Mouse (Mus musculus) layer of hippocampus, adult 2 months (tissue): ENCODE results near the gene Psmb3. TPM values are rescaled to one million over a fixed set of nuclear protein-coding genes. Genes with fewer than 3 reads are reported as not detected.
A peak's percentile ranks its signal among the peaks of the same experiment; 100 is the strongest.
"Not testable (repeated sequence)": the region's sequence is repeated elsewhere in the genome, so short reads cannot be mapped to it uniquely, and the experiment has no call there.

ENCODE experiments used
- DNase-seq, 2 experiments: peaks; one replicate each; pipeline ENCODE4 v3.0.0; 2022; ENCODE audit warnings: low spot score in 2 of 2
- H3K27ac ChIP-seq: fragments of 200-600 bp; 2 replicates; pipeline ENCODE4 v1.8.1; 2022
- H3K4me3 ChIP-seq: fragments of 200-600 bp; 2 replicates; pipeline ENCODE4 v1.8.1; 2022; ENCODE audit warnings: mild to moderate bottlenecking
- CTCF ChIP-seq: fragments of 200-600 bp; conservative IDR thresholded peaks from 2 replicates; pipeline ENCODE4 v1.8.1; 2022; ENCODE audit warnings: antibody characterized with exemption, mild to moderate bottlenecking, moderate library complexity
- total RNA-seq, 2 experiments: library from RNA; stranded (reverse); gene quantifications; 2 replicates each; pipeline ENCODE4 v1.2.3; 2021

The Psmb3 gene
- total RNA-seq, 2 experiments from 2014 or later, result 128 to 133 TPM

DNA sequence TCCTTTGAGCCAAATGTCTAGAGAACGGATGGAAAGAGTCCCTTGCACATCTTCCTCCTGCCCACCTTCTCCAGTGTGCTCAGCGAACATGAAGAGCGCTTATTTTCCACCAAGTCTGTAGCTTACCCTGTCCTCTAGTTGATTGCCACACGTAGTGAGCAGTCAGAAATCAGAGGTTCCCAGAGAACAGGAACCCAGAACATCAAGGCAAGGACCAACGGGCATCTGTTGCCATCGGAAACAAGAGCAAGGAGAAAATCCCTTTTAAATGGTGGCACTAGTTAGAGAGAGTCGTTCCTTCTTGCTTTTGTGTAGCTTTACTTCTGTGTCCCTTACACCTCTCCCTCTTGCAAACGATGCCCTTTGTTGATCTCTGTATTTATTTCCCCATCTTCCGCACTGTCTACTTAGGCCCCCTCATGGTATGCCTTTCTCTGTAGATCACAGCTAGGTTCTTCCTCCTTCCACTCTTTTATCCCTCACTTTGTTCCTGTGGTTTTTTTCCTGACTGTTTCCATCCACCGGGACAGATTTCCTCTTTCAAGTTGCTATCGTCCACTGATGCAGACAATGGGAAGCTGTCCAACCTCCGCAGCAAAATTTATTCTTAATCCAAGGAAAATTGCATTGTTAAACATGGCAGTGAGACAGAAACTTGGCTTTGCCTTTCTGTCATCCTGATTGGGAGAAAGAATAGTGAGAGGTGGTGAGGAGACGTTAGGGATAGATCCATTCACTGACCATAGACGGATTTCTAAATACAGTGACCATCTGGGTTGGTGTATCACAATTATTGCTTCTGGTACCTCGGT is 1.4 kb upstream of the Psmb3 start:
- H3K4me3 ChIP-seq, result peak overlapping the region; percentile 97; the same call in 1 of the 2 replicates
- H3K27ac ChIP-seq, result peak overlapping the region; percentile 91; the same call in 1 of the 2 replicates
- DNase-seq, result no peak
- no peak for TF ChIP-seq CTCF

DNA sequence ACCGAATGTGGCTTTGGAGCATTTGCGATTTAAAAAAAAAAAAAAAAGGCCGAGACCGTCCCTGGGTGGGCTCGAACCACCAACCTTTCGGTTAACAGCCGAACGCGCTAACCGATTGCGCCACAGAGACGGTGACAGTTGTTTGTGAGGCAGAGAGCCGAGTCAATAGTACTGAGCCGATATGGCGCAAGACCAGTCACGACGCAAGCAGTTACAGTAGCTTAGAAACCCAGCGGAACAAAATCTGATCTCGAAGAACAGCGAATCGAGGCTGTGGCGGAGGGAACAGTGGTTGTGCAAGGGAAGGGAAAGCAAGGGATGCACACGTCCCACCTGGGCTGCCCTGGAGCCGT is 830 bp upstream of the Psmb3 start:
- peak overlapping the region; percentile 91 for H3K27ac ChIP-seq
- H3K4me3 ChIP-seq, result peak overlapping the region; percentile 97
- no peak for TF ChIP-seq CTCF
- DNase-seq, result peak; percentile 86 to 91

DNA sequence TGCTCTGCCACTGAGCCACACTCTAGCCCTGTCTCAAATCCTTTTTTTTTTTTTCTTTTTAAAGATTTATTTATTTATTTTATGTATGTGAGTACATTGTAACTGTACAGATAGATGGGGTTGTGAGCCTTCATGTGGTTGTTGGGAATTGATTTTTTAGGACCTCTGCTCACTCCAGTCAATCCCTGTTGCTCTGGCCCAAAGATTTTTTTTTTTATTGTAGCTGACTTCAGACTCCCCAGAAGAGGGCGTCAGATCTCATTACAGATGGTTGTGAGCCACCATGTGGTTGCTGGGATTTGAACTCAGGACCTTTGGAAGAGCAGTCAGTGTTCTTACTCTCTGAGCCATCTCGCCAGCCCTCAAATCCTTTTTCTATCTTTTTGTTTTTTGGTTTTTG is 6.9 kb downstream of the Psmb3 start:
- H3K27ac ChIP-seq, DNase-seq, H3K4me3 ChIP-seq: not testable (repeated sequence)

DNA sequence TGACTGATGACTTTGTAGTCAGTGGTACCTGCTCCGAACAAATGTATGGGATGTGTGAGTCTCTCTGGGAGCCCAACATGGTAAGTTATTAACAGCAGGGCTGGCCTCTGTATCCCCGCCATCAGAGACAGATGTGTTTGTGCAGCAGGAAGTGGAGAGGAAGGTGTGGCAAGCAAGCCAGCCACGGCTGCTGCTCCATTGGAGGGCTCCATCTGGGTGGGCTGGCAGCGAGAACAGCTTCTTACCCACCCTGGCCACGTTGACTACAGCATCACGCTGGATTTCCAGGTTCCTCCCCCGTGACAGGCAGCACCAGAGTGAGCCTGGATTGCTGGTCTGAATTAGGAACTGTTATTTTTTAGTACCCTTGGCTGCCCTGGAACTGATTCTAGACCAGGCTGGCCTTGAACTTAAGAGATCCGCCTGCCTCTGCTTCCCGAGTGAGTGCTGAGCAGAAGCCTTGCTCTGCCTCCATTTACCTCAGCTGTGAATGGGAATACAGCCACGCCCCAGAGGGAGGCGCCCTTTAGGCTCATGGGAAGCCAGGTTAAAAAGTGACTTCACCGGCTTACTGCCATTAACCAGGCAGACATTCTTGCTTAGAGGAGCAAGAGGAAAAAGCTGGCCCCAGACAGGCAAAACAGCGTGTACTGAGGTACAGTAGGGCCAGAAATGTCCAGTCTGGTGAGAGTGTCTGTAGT is 8.2 kb downstream of the Psmb3 start:
- Histone ChIP-seq H3K4me3 (no peak overlapping the region), H3K27ac (no peak overlapping the region)
- no peak for DNase-seq
- no peak for TF ChIP-seq CTCF

DNA sequence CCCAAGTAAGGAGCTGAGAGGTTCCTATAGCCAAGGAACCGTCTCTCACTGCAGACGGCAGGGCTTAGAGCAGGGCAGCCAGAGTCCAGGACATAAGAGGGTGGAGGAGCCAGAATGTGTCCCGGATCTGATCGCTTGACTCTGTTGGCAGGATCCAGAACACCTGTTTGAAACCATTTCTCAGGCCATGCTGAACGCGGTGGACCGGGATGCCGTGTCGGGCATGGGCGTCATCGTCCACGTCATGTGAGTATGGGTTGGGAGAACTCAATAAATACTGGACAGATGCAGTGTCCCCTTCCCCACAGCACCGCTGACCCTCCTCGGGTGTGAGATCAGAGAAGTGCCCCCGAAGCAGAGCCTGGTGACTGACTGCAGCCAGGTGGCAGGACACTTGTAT is 9.1 kb downstream of the Psmb3 start:
- Histone ChIP-seq H3K27ac (no peak overlapping the region), H3K4me3 (no peak overlapping the region)
- no peak for DNase-seq
- no peak for TF ChIP-seq CTCF

DNA sequence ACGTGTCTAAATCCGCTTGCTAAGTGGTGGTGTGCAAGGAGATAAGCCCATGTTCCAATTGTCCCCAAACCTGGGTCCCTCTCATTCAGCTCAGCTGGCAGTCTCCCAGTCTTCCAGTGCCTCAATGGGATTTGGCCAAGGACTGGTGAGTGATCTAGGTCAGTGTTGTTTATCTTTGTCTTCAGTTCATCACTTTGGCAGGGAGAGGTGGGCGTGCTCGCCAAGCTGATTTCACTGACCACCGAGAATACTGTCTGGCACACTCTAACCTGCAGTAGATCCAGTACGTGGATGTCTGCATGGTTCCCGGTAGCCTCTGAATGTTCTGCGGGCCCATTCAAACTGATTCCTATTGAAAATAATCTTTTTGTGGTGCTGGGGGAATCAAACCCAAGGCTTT is 10.7 kb downstream of the Psmb3 start:
- no peak for DNase-seq
- no peak for TF ChIP-seq CTCF
- Histone ChIP-seq H3K27ac (peak overlapping the region; percentile 43; the same call in 1 of the 2 replicates), H3K4me3 (no peak overlapping the region)

DNA sequence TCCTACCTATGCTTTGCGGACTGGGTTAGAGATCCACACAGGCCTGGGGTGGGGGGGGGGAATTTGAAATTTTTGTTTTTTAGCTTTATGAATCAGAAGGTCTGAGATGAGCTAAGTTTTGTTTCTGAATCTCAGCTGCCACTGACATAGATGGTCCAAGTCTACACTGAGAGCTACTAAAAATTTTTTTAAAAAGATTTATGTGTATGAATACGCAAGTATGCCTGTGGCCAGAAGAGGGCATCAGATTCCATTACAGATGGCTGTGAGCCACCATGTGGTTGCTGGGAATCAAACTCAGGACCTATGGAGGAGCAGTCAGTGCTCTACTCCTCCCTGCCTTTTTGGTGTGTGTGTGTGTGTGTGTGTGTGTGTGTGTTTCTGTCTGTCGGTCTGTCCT is 11.2 kb downstream of the Psmb3 start:
- no peak overlapping the region for H3K4me3 ChIP-seq
- TF ChIP-seq CTCF, result peak; percentile 55
- no peak overlapping the region for H3K27ac ChIP-seq
- no peak for DNase-seq

DNA sequence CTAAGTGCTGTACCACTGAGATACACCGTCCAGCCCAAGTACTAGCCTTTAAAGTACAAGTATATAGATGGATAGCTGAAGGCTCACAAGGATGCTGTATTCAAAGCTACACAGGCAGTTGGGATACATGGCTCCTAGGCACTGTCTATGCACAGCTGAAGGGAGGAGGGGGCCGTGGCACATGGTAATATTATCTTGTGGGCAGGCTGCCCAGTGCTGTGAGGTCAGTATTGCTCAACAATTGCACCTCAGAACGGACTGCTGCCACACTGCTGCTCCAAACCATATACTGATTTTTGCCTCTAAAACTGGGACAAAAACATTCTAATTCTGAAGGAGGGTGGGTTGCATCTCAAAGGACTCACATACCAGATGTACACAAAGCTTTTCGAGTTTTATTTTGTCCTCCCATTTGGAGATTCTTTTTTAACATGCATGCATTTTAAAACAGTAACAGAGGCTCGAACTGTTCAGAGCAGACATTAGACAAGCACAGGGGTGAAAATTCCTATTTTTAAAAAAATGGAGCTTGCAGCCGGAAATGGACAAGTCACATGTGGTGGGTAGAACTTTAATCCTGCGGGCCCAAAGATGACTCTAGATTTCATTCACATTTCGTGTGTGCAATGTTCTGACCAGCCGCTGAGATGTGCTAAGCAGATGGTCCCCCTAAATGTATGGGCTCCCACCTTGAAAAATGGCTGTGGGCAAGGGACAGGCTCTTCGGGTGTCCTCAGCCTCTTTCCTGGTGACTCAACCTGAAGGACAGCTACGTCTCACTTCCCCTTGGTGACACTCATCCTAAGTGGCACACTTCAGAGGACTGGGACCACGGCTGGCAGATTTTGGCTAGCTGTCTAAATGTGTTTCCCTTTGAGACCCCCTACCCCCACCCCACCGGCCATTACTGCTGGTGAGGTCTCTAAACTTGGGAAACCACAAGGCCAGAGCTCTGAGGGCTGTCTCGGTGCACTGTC is 11.9 kb downstream of the Psmb3 start:
- Histone ChIP-seq H3K27ac (peak overlapping the region; percentile 58; the same call in 1 of the 2 replicates), H3K4me3 (no peak overlapping the region)
- no peak for TF ChIP-seq CTCF
- no peak for DNase-seq

DNA sequence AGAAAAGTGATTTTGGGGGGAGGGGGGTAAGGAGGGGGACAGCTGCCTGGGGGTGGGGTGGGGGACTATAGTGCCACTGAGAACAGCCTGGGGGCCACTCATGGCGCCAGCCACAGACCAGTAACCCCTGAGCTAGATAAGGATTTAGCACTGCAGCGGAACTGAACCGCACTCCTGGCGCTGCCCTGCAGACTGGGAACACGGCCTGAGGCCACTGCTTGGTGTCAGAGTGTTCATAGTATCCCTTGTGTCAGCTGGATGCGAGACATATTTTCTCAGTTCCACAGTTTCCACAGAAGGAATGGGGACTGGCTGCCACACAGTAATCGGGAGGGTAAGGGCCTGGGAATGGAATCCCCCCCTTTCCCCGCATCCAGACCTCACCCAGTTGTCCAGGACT is 12.8 kb downstream of the Psmb3 start:
- no peak for DNase-seq
- Histone ChIP-seq H3K4me3 (no peak overlapping the region), H3K27ac (no peak overlapping the region)
- TF ChIP-seq CTCF, result no peak

DNA sequence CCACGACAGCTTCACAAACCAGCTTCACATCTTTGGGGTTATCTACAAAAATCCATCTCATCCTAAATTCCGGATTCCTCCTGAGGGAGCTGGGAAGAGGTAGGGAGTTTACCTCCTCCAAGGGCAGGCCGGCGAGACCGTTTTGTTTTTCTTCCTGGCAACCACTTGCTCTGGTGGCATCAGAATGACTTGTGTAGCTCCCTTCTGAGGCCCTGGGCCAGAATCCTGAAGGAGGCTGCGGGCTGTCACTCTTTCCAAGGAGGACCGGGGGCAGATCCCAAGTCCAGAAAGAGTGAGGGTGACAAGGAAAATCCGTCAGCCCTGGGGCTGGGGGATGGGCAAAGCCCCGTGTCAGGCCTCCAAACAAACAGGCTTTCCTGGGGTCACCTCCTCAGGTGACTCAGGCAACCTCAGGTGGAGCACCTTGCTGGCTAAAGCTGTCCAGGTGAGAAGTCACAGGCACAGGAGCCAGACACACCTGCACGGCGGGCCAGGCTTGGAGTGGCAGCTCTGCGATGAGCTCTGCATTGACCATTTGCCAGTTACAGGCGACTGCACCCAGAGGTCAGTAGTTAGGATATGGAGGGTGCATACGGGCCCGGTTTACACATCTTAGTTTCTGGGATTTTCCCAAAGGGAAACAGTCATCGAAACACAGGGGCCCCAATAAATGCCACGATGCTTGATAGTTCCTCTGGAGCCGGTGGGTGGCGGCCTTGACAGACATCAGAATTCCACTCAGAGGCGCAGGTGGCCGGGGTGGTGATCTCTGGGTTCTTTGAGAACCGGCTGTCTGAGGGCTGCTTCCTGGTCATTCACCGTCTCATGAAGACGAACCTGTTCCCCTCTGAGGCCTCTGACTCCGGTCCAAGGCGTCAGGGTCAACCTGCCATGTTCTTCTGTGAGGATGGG is 14.4 kb downstream of the Psmb3 start:
- TF ChIP-seq CTCF, result no peak
- no peak for DNase-seq
- Histone ChIP-seq H3K27ac (no peak overlapping the region), H3K4me3 (no peak overlapping the region)

DNA sequence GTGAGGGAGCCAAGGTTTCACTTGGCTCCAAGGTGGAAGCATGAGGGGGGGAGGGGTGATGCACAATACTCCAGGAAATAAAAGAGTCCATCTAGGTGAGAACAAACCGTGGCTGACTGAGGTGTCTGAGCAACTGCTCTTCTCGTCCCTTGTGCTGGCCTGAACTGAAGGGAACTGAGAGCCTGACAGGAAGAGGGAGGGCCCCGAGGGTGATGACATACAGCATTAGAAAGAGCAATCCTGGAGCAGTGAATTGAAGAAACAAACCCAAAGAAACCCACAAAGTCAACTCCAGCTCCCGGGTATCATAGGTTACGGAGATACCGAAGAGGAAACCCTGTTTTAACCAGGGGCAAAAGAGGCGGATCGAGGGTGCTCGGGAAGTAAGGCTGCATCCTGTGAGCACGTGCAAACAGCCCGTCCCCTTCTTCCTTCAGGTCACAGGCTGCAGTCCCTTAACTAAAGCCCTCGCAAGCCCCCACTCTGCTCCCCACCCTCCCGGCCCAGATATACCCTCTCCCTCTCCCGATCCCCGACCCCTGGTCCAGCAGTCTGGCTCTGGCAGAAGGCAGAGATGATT is 15.2 kb downstream of the Psmb3 start:
- Histone ChIP-seq H3K27ac (no peak overlapping the region), H3K4me3 (no peak overlapping the region)
- DNase-seq, result no peak
- no peak for TF ChIP-seq CTCF

DNA sequence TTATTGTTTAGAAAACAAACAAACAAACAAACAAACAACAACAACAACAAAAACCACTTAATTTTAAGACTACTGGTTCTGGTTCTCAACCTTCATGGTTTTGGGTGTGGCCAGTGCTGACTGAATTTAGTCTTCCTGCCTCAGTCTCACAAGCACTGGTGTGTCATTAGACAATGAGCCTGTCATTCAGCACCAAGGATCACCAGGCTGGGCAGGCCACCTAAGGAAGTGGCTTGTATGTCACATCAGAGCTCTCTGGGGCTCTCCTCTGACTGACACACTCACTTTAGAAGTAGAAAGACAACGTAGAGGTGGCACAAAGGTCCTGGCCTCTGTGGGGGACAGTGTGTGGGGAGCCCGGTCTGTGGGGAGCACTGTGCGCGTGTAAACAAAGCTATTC is 15.8 kb downstream of the Psmb3 start:
- Histone ChIP-seq H3K27ac (no peak overlapping the region), H3K4me3 (no peak overlapping the region)
- TF ChIP-seq CTCF, result no peak
- DNase-seq, result no peak
